Mouse (Mus musculus) C2C12 (cell line): ENCODE measurements around the gene Tmem82.

Experiments
- CEBPB ChIP-seq: IDR thresholded peaks from one replicate; pipeline ENCODE4 v1.6.1; 2011; ENCODE audit warnings: low read depth, mild to moderate bottlenecking, control low read depth, moderate library complexity
- CTCF ChIP-seq: IDR thresholded peaks from one replicate; pipeline ENCODE4 v1.5.1; 2011; ENCODE audit not compliant: control insufficient read depth, insufficient read depth, insufficient read length

DNA sequence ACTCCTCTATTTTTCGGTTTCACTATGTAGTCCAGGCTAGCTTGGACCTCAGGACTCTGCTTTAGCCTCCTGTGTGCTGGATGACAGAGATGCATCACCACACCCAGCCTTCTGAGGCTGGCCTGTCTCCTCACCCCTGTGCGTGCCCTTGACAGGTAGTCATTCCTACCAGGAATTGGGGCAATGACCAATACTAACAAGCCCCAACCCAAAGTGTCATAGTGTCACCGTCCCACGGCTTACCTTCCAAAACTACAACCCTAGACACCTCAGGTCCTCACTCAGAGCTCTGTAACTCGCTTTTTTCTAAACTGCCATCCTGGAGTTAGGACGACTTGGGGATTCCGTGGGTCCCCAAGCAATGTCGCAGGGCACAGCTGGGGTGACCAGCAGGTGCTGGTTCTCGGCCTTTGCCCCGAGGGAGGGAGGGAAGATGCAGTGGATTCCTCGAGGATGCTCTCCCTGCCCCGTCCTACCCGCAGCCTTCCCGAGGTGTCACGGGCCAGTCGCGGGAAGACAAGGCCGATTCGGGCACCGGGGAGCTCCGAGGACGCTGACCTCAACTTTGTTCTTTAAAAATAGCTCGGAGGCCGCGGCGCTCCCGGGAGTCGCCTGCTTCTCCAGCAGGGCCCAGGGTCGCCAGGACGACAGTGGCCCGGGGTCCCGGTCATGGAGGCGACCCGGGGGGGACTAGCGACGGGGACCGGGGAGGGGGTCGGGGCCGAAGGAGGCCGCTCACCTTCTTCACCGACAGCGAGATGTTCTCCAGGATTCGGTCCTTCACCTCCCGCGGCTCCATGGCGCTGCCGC is 44.9 kb upstream of the Tmem82 start:
- TF ChIP-seq CTCF (no peak), CEBPB (no peak)
